Mouse (Mus musculus): ENCODE data around the gene Ptprr.

- TF ChIP-seq CTCF (IDR thresholded peaks at IDR 0.05; ENCODE audit: low read depth) (no peak), EP300 (optimal IDR thresholded peaks at IDR 0.05) (no peak)
Observed at GRCm38 (mm10) chr10:116297854-116298253, 279.8 kb downstream of the Ptprr start.
